Mouse (Mus musculus) thymus, adult 2 months (tissue): Measurements from ENCODE around the gene Dad1.

Source experiments
- CTCF ChIP-seq: fragments of 200-500 bp; IDR thresholded peaks from 2 replicates; pipeline ENCODE4 v1.5.1; 2012; ENCODE audit warnings: mild to moderate bottlenecking, control low read depth, low read length, moderate library complexity, borderline replicate concordance; ENCODE audit not compliant: control insufficient read depth, poor library complexity, insufficient read depth; ENCODE audit errors: extremely low read depth
- POLR2A ChIP-seq: fragments of 200-500 bp; IDR thresholded peaks from 2 replicates; pipeline ENCODE4 v1.6.1; 2012; ENCODE audit warnings: mild to moderate bottlenecking, low read length, control low read depth, moderate library complexity; ENCODE audit not compliant: control insufficient read depth, poor library complexity, insufficient read depth; ENCODE audit errors: extremely low read depth

GRCm38 (mm10) chr14:54226911-54227811, 26.7 kb downstream of the Dad1 start:
- TF ChIP-seq CTCF (no peak), POLR2A (no peak)
